Mouse (Mus musculus) forebrain, embryonic 16.5 days (tissue): Measurements from ENCODE around the gene Bag1. TPM values are rescaled to one million over a fixed set of nuclear protein-coding genes. Genes with fewer than 3 reads are reported as not detected.

Source experiments
- ATAC-seq: fragments of 200-750 bp; cut with Nextera tagmentation; 2 replicates; pipeline ENCODE4 v1.8.0; 2017; ENCODE audit warnings: mild to moderate bottlenecking, moderate library complexity
- H3K27ac ChIP-seq: fragments of 300-500 bp; sonication (generic); 2 replicates; pipeline ENCODE4 v1.5.1; 2014; ENCODE audit warnings: low read length, control low read depth
- H3K27me3 ChIP-seq: fragments of 300-500 bp; sonication (generic); replicated peaks from 2 replicates; pipeline ENCODE4 v1.6.1; 2014; ENCODE audit warnings: low read length; ENCODE audit not compliant: control insufficient read depth, insufficient read depth
- H3K36me3 ChIP-seq: fragments of 300-500 bp; sonication (generic); 2 replicates; pipeline ENCODE4 v1.6.1; 2014; ENCODE audit not compliant: control insufficient read depth, insufficient read depth
- H3K4me1 ChIP-seq: fragments of 300-500 bp; sonication (generic); replicated peaks from 2 replicates; pipeline ENCODE4 v1.6.1; 2014; ENCODE audit warnings: low read length; ENCODE audit not compliant: control insufficient read depth, insufficient read depth
- H3K4me2 ChIP-seq: fragments of 300-500 bp; sonication (generic); 2 replicates; pipeline ENCODE4 v1.6.1; 2014; ENCODE audit warnings: mild to moderate bottlenecking, low read length, control low read depth
- H3K4me3 ChIP-seq: fragments of 300-500 bp; sonication (generic); replicated peaks from 2 replicates; pipeline ENCODE4 v1.5.1; 2014; ENCODE audit warnings: mild to moderate bottlenecking, low read length, control low read depth
- H3K9ac ChIP-seq: fragments of 300-500 bp; sonication (generic); replicated peaks from 2 replicates; pipeline ENCODE4 v1.6.1; 2014; ENCODE audit warnings: low read depth, low read length, control low read depth
- H3K9me3 ChIP-seq: fragments of 300-500 bp; sonication (generic); 2 replicates; pipeline ENCODE4 v1.6.1; 2016; ENCODE audit warnings: low read length; ENCODE audit not compliant: control insufficient read depth
- WGBS: fragments of 180-500 bp; shearing (Covaris S2); extraction: QIAGEN DNeasy Blood & Tissue Kit; methylation state at CpG from one replicate; pipeline ENCODE4 v1.1.7; 2014; 5-methylcytosine and 5-hydroxymethylcytosine counted together
- polyA plus RNA-seq: library from polyadenylated mRNA; unstranded; fragments of >200 nt; fragmentation: Nextera tagmentation; extraction: Ambion mirVana; gene quantifications from 2 replicates; pipeline ENCODE4 v1.2.1, GENCODE M21; 2015

Bag1 gene
- polyA plus RNA-seq, 1 experiment from 2014 or later: 180 TPM

DNA sequence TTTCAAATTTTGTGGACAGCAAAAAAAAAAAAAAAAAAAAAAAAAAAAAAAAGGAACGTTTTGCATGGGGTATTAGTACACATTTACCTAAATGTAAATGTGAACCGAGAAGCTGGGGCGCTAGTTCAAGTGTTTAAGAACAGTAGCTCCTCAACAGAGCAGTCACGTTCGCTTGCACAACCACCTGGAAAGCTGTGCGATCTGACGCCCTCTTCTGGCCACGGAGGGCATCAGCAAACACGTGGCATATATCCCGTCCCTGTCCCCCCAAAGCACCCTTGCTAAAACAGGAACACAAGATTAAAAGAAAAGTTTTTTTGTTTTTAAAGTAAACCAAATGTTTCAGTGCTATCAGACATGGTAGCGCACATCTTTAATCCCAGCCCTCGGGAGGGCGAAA lies 23.6 kb upstream of the Bag1 start:
- H3K27me3 ChIP-seq: no peaks in the 10 kb centered on the region
- ATAC-seq: no peak
- H3K27ac ChIP-seq: no peak overlapping the region

DNA sequence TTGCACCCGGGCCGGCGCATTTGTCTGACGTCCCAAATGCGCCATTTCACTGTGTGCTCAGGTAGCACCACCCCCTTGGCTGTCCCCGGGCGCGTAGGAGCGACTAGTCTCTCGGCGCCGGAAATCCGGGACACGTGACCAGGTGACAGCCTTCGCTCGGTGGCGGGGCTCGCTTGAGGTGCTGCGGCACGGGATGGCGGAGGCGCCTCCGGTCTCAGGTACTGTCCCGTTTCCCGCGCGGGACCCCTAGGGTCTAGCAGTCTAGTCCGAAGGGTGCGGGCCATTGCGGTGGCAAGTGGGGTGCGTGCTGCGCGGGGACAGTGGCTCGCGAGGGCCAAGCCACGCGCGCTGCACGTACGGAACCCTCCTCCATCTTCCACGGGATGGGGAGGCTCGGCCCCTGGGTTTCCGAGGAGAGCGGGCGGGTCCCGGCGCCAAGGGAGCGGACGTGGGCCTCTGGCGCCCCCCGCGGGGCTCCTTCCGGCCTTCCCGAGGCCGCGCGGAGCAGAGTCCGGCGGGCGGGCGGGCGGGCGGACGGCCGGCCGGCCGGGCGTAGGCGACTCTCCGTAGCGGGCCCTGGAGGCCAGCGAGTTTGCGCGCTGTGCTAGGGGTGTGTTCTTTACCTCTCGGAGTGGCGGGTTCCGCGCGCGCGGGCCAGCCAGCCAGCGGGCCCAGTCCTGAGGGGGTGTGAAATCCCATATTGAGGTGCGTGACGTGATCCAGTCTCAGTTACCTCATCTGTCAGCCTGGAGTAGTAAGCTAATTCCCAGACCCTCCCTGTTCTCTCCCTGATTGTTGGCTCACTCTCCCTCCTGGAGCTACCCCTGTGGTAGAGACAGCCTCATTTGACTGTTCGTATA lies 23.0 kb upstream of the Bag1 start, which contains the start of gene Nfx1:
TSS of gene Nfx1 (plus strand) at position 65 of the 860 bp plus-strand sequence.
- H3K4me1 ChIP-seq: peaks cover 15% of the 10 kb centered on the region
- peak within 1 kb of the TSS; percentile 92 for H3K9ac ChIP-seq
- peaks cover 2% of the 10 kb centered on the region; the same call in 1 of the 2 replicates for H3K36me3 ChIP-seq
- peak within 1 kb of the TSS; percentile 97 for H3K4me3 ChIP-seq
- no peaks in the 10 kb centered on the region for H3K27me3 ChIP-seq
- peak within 1 kb of the TSS; percentile 81 for H3K4me2 ChIP-seq
- WGBS: under 1% methylated on average over 77 of the region's 85 CpGs
- H3K9me3 ChIP-seq: no peaks in the 10 kb centered on the region
- H3K27ac ChIP-seq: peak within 1 kb of the TSS; percentile 89
- ATAC-seq: peak; percentile 98

More for the DNA sequence above, 23.6 kb upstream of the Bag1 start:
- peak overlapping the region; percentile 81 for H3K4me2 ChIP-seq
- H3K36me3 ChIP-seq: peaks cover 2% of the 10 kb centered on the region; the same call in 1 of the 2 replicates
- peak overlapping the region; percentile 97 for H3K4me3 ChIP-seq
- H3K4me1 ChIP-seq: peaks cover 15% of the 10 kb centered on the region
- 23% methylated on average over 13 of the region's 13 CpGs for WGBS
- H3K9me3 ChIP-seq: no peaks in the 10 kb centered on the region
- H3K9ac ChIP-seq: peak overlapping the region; percentile 92; the same call in 1 of the 2 replicates

DNA sequence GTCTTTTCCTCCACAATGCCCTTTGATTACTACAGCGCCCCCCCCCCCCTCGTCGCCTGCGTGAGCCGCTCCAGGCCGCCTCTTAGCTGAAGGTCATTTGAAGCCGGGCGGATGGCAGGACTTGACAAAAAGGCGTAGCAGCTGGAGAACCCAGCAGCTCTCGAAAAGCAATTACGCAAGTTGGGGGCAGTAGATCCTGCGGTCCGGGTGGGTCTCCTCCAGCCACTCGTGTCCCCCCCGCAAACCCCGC lies 22.4 kb upstream of the Bag1 start:
- H3K4me3 ChIP-seq: peak overlapping the region; percentile 97
- peak overlapping the region; percentile 73 for H3K4me2 ChIP-seq
- peak overlapping the region; percentile 92 for H3K9ac ChIP-seq
- H3K27me3 ChIP-seq: no peaks in the 10 kb centered on the region
- WGBS: 0% methylated on average over 16 of the region's 16 CpGs
- no peak; the same call in 1 of the 2 replicates for ATAC-seq
- H3K36me3 ChIP-seq: peaks cover 8% of the 10 kb centered on the region
- peak overlapping the region; percentile 89 for H3K27ac ChIP-seq
- H3K9me3 ChIP-seq: no peaks in the 10 kb centered on the region
- peaks cover 15% of the 10 kb centered on the region for H3K4me1 ChIP-seq

DNA sequence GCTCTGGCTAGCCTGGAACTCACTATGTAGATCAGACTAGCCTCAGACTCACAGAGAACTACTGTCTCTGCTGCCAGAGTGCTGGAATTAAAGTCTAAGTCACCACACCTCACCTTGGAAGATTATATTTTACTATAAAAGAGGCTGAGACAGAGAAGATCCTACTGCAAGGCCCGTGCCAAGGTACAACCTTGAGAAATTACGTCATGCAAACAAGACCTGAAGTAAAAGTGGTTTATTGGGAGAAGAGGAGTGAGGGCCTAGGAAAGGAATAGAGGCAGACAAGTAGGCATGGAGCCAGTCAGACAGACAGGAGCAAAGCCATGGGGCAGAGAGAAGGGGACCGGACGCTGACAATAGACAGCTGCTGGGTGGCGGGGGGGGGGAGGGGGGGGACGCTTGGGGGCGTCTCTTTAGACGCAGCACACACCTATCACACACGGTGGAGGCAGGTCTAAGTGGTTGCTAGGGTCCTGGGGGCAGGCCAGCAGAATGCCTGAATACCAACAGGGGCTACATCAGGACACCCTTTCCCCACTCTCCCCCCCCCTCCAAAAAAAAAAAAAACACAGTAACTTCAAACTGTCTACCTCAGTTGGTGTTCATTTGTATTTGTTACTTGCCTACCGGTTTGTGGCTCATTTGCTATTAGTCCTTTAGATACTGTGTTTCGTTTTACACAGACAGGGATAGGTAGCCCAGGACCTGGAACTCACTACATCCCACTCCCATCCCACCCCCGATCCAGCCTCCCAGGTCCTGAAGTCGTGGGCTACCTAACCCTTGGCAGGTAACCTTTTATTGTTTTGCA lies 21.9 kb upstream of the Bag1 start:
- Histone ChIP-seq H3K9ac (peak overlapping the region; percentile 92), H3K4me1 (peaks cover 15% of the 10 kb centered on the region), H3K9me3 (no peaks in the 10 kb centered on the region), H3K27ac (peak overlapping the region; percentile 89), H3K36me3 (peaks cover 8% of the 10 kb centered on the region), H3K4me2 (peak overlapping the region; percentile 73), H3K27me3 (no peaks in the 10 kb centered on the region), H3K4me3 (peak overlapping the region; percentile 97)
- WGBS: 16% methylated on average over 9 of the region's 13 CpGs
- ATAC-seq: peak; percentile 38

DNA sequence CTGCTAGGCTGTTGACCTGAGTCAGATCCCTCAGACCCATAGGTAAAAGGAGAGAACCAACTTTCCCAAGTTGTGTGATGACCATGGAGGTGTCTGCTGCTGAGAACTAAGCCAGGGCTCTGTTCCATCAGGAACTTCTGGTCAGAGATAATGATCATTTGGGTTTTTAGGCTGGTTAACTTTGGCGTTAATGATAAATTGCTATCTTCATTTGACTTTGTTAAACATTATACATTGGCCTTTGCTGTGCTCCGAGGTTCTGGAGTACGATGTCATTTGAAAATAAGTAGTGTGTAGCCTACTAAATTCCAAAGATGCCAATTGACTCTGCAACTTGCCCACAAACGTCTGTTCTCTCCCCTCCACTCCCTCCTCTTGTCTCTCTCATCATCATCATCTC lies 21.1 kb upstream of the Bag1 start:
- Histone ChIP-seq H3K9me3 (no peaks in the 10 kb centered on the region), H3K27ac (no peak overlapping the region), H3K4me3 (no peak overlapping the region), H3K4me1 (peaks cover 15% of the 10 kb centered on the region), H3K4me2 (no peak overlapping the region), H3K27me3 (no peaks in the 10 kb centered on the region), H3K9ac (no peak overlapping the region), H3K36me3 (peaks cover 10% of the 10 kb centered on the region)
- no peak for ATAC-seq
- WGBS: 84% methylated on average over 4 of the region's 4 CpGs

DNA sequence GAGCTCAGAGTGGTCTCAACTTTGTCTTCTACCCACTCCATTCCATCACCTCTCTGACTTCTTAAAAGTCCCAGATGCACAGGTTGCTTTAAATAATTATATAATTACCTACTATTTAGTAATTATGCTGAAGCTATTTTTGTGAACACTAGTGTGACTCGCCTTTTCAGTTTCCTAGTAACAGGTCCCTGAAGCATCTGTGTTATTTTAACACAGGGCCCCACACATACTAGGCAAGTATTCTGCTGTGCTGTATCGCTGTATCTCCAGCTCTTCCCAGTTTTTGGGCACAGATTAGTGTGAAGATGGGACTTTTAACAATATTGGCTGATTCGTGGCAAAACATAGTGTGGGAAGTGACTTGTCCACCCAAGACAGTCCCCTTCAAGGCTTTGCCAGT lies 15.4 kb upstream of the Bag1 start:
- no peak overlapping the region for H3K4me2 ChIP-seq
- 96% methylated on average over 3 of the region's 3 CpGs for WGBS
- no peak for ATAC-seq

DNA sequence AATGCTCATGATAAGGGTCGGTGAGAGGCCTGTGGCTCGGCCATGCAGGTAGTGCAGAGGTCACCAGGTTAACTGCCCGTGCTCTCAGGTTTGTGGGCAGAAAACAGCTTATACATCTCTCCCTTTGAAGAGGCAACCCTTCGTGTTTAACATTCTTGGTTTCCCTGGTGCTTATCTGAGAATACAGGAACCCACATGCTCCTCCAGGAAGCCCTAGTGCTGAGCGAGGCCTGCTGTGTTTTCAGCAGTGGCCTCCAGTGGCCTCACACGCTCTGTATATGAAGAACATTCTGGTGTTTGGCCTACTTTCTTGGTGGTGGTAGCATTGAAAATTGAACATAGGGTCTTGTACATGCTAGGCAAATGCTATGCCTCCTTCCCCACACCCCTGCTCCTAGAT lies 7.8 kb upstream of the Bag1 start:
- WGBS: 91% methylated on average over 6 of the region's 6 CpGs
- no peak overlapping the region for H3K27ac ChIP-seq
- H3K4me3 ChIP-seq: no peak overlapping the region

More for the DNA sequence above, 15.4 kb upstream of the Bag1 start:
- Histone ChIP-seq H3K4me3 (no peak overlapping the region), H3K27me3 (no peaks in the 10 kb centered on the region), H3K9me3 (no peaks in the 10 kb centered on the region), H3K9ac (no peak overlapping the region), H3K27ac (no peak overlapping the region), H3K4me1 (no peaks in the 10 kb centered on the region), H3K36me3 (peaks cover 45% of the 10 kb centered on the region)

DNA sequence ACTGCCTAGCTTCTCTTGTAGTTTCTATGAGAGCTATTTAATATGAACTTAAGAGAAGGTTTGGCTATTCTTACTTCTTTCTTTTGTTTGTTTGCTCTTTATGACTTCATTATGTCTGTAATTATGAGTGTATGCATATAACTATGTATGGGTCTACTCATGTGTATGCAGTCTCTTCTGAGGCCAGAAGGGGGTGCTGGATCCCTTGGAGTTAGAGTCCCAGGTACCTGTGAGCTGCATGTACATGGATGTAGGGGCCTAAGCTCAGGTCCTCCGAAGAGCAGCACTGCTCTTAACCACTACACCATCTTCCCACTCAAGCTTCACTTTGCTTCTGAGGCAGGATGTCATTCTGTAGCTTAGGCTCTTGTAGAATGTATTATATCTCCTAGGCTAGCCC lies 5.4 kb upstream of the Bag1 start:
- H3K4me3 ChIP-seq: no peak overlapping the region

More for the DNA sequence above, 7.8 kb upstream of the Bag1 start:
- no peaks in the 10 kb centered on the region for H3K9me3 ChIP-seq
- no peaks in the 10 kb centered on the region for H3K27me3 ChIP-seq
- H3K4me1 ChIP-seq: no peaks in the 10 kb centered on the region
- H3K4me2 ChIP-seq: no peak overlapping the region
- no peak overlapping the region for H3K9ac ChIP-seq
- H3K36me3 ChIP-seq: peaks cover 51% of the 10 kb centered on the region
- no peak for ATAC-seq

DNA sequence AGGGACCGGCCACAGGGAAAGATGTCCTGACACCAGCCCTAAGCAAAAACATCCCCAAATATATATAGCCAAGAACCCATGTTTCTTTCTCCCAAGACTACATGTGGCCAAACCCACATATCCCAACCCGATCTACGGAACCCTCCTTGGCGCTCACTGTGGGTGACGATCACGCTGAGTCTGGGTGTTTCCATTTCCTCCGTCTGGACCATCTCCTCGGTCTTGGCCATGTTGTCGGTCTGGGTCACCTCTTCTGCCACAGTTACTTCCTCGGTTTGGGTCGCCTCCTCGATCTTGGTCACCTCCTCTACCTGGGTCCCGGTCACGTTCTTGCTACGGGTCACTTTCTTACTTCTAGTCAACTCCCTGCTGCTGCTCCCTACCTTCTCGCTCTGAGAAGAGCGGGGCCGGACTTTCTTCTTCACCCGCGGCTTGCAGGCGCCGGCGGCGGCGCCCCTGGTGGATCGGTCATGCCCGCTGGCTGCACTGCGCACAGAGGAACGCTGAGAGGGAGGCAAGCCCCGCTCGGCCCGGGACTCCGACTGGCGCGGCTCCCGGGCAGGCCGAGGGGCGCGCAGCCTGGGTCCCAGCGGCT lies 432 bp downstream of the Bag1 start:
- Histone ChIP-seq H3K36me3 (peaks cover 14% of the 10 kb centered on the region), H3K4me2 (peak overlapping the region; percentile 83), H3K9ac (peak overlapping the region; percentile 87), H3K9me3 (no peaks in the 10 kb centered on the region), H3K4me3 (peak overlapping the region; percentile 90), H3K4me1 (peaks cover 27% of the 10 kb centered on the region), H3K27me3 (no peaks in the 10 kb centered on the region), H3K27ac (peak overlapping the region; percentile 81)
- peak; percentile 84 for ATAC-seq
- 0% methylated on average over 35 of the region's 40 CpGs for WGBS

More for the DNA sequence above, 5.4 kb upstream of the Bag1 start:
- H3K4me2 ChIP-seq: no peak overlapping the region
- H3K27me3 ChIP-seq: no peaks in the 10 kb centered on the region
- H3K36me3 ChIP-seq: peaks cover 33% of the 10 kb centered on the region
- WGBS: 87% methylated on average over 1 of the region's 1 CpGs
- ATAC-seq: no peak
- H3K27ac ChIP-seq: no peak overlapping the region
- H3K9me3 ChIP-seq: no peaks in the 10 kb centered on the region
- H3K9ac ChIP-seq: no peak overlapping the region
- peaks cover 12% of the 10 kb centered on the region for H3K4me1 ChIP-seq
